Mouse (Mus musculus) brain, embryonic 14.5 days (tissue): ENCODE data around the gene Ramp1.

Experiments used
- CTCF ChIP-seq: fragments of 200-500 bp; IDR thresholded peaks from 2 replicates; pipeline ENCODE4 v1.5.1; 2012; ENCODE audit warnings: inconsistent platforms, mild to moderate bottlenecking, moderate library complexity, borderline replicate concordance; ENCODE audit not compliant: insufficient read depth, insufficient read length; ENCODE audit errors: extremely low read depth
- POLR2A ChIP-seq: fragments of 200-500 bp; IDR thresholded peaks from 2 replicates; pipeline ENCODE4 v1.6.1; 2012; ENCODE audit warnings: mild to moderate bottlenecking, inconsistent platforms, borderline replicate concordance; ENCODE audit not compliant: poor library complexity, insufficient read depth, insufficient read length, severe bottlenecking; ENCODE audit errors: extremely low read depth

GRCm38 (mm10) chr1:91187315-91187714 lies 7.7 kb downstream of the Ramp1 start:
- TF ChIP-seq CTCF, result no peak
- no peak for TF ChIP-seq POLR2A
